Mouse (Mus musculus) retina, adult 2 months (tissue): ENCODE data around the gene Arhgap25.
"Not testable (repeated sequence)": the region's sequence is repeated elsewhere in the genome, so short reads cannot be mapped to it uniquely, and the experiment has no call there.

Source experiments
- DNase-seq: peaks from one replicate; pipeline ENCODE4 v3.0.0-alpha.2; 2012; ENCODE audit warnings: low read depth, low spot score

The Arhgap25 gene

GRCm38 (mm10) chr6:87532953-87533710 lies at the start of gene Arhgap25:
TSS of gene Arhgap25 (minus strand) at chr6:87533259.
- DNase-seq = no peak

GRCm38 (mm10) chr6:87582456-87582855 lies 49.4 kb upstream of the Arhgap25 start:
- DNase-seq = no peak

GRCm38 (mm10) chr6:87581581-87581980 lies 48.5 kb upstream of the Arhgap25 start:
- no peak for DNase-seq

- DNase-seq = no peak
Measured at GRCm38 (mm10) chr6:87581071-87581470, 48.0 kb upstream of the Arhgap25 start.

GRCm38 (mm10) chr6:87578247-87578646 lies 45.2 kb upstream of the Arhgap25 start:
- no peak for DNase-seq

- no peak for DNase-seq
Measured at GRCm38 (mm10) chr6:87576648-87577330, 43.7 kb upstream of the Arhgap25 start.

GRCm38 (mm10) chr6:87571863-87572262 lies 38.8 kb upstream of the Arhgap25 start:
- not testable (repeated sequence) for DNase-seq

GRCm38 (mm10) chr6:87567686-87568593 lies 34.9 kb upstream of the Arhgap25 start:
- DNase-seq = no peak

DNA sequence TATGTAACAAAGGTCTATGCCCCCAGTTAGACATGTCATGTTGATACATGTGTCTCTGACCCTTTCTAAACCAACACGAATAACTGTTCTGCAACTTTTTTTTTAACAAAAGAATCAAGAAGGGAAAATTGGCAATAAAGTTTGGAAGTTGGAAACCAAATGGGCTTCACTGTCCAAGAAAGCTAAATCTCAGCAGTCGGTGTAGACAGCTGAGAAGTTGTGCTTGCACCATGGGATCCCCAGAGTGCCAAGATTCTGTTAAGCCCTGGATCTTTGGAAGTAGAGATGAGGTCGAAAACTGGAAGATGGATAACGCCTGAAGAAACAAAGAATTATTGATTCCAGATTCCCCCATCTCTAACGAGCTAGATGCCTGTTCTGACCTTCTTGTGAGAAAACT lies 32.1 kb upstream of the Arhgap25 start:
- no peak for DNase-seq

DNA sequence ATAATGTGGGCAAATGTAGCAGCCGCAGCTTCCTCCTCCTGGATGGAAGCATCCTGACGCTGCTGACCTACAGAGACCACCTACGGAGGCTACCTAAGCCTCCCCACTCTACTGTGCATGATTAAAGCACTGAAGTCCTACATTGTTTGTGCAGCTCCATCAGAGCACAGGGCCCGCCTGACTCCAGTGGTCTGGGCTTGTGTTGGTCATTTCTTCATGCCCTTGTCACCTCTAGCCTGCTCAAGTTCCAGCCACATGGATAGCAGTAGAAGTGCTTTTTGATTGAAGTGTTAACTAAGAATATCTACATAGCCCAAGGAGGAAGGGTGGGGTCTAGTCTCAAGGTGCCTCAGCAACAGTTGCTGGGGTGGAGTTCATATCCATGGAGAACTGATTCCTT lies 31.3 kb upstream of the Arhgap25 start:
- DNase-seq = no peak

DNA sequence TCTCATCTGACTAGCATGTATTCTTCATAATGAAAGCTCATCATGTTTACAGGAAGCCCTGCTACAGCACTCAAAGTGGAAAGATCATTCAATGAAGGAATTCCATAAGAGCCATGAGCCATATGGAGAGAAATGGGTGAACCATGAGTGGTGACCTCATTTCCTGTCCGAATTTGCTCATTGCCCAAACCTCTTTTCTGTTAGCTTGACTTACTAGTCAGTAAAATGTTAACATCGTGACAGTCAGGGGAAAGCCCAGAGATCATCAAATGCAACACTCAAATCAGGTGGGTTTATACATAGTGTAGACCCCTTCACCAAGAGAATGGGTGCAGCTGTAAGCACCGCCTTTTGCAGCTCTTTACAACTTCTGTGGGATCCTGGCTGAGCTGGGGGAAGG lies 20.7 kb upstream of the Arhgap25 start:
- DNase-seq = no peak

- no peak for DNase-seq
Measured at GRCm38 (mm10) chr6:87552054-87552807, 19.2 kb upstream of the Arhgap25 start.

DNA sequence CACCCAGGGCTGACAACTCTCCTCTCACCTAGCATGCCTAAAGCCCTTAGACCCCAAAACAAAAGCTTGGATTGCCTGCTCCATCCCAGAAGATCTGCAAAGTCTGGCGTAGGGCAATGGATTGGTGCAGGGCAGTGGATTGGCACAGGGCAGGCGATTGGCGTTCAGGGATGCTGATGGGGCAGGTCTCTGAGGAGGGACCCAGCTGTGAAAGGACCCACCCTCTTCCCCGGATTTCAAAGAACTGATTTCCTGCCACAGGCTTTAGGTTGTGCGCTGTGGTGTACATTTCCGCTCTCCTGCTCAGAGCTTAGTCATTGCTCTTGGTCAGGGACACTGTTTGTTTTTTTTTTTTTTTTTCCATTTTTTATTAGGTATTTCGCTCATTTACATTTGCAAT lies 14.8 kb upstream of the Arhgap25 start:
- DNase-seq = no peak

GRCm38 (mm10) chr6:87547431-87547830 lies 14.4 kb upstream of the Arhgap25 start:
- no peak for DNase-seq

- DNase-seq = no peak
Measured at GRCm38 (mm10) chr6:87545331-87546217, 12.5 kb upstream of the Arhgap25 start.

DNA sequence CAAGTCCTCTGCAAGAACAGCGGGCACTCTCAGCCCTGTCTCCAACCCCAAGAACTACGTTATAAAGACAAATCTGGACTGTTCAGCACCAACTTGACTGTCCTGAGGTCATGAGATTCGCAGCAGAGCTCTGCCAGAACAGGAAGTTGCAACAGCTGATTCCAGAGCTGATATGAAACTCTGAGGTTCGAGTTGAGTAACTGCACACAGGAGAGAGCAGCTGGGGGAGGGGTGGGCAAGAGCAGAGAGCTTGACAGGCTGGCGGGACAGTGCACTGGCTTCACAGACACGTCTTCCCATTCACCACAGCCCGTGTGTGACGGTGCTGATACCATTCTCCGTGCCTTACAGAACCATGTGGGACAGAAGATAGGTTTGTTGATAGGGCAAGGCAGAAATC lies 9.0 kb upstream of the Arhgap25 start:
- no peak for DNase-seq

GRCm38 (mm10) chr6:87541171-87541571 lies 8.1 kb upstream of the Arhgap25 start:
- DNase-seq = no peak

- DNase-seq = no peak
Measured at GRCm38 (mm10) chr6:87538376-87539270, 5.6 kb upstream of the Arhgap25 start.

DNA sequence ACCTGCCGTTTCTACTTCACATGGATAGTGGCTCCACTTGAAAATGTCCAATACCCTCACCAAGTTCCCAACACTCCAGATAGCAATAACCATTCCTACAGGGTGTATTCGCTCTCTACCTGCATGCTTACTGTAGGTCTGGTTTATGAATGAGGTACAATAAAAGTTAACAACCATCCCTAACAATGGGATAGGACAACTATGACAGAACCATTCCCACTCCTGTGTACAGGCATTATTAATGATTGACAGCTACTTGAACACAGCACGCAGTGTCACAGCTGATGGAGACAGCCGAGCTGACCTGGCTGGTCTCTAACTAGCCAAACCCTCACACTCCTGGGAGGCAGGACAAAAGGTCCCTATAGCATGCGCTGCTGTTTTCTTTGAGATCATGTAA lies 4.6 kb upstream of the Arhgap25 start:
- DNase-seq = no peak
